Mouse (Mus musculus) stomach, postnatal 0 days (tissue): ENCODE data around the gene Cwc25.

Experiments
- CTCF ChIP-seq: IDR thresholded peaks from 2 replicates; pipeline ENCODE4 v1.5.1; 2016; ENCODE audit warnings: antibody characterized with exemption, low read depth, mild to moderate bottlenecking, moderate library complexity
- EP300 ChIP-seq: optimal IDR thresholded peaks from 2 replicates; pipeline ENCODE3; 2016; ENCODE audit warnings: antibody characterized with exemption

DNA sequence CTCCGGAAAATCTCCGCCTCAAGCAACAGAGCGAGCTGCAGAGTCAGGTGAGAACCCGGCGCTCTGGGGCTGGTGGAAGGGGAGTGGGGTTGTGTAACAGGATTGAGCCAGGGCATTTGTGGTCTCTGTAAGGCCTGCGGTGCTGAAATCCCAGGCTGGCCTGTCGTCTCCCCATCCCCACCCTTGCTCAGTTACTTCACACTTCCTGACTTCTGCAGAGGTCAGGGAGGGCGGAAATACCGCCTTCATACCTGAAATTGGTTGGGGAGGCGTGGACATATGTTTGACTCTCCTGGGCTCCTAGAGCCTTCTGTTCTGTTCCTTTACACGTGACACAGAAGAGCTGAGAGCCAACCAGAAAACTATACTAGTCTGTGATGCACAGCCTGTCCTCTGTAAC, 49.4 kb upstream of the Cwc25 start:
- TF ChIP-seq CTCF (no peak), EP300 (no peak)
